Mouse (Mus musculus) C2C12 (cell line): ENCODE measurements around the gene Tubg1.

ENCODE experiments used
- CTCF ChIP-seq: IDR thresholded peaks from one replicate; pipeline ENCODE4 v1.5.1; 2011; ENCODE audit not compliant: control insufficient read depth, insufficient read depth, insufficient read length
- FOSL1 ChIP-seq: IDR thresholded peaks from one replicate; pipeline ENCODE4 v1.8.0; 2011; ENCODE audit warnings: mild to moderate bottlenecking, low read length; ENCODE audit not compliant: poor library complexity, insufficient read depth, severe bottlenecking
- MYOD1 ChIP-seq: IDR thresholded peaks from one replicate; pipeline ENCODE4 v1.6.1; 2011; ENCODE audit warnings: low read depth; ENCODE audit not compliant: control insufficient read depth, insufficient read length
- MYOG ChIP-seq: IDR thresholded peaks from one replicate; pipeline ENCODE4 v1.6.1; 2011; ENCODE audit not compliant: control insufficient read depth, insufficient read length; ENCODE audit errors: extremely low read depth

GRCm38 (mm10) chr11:101142215-101142967 is 22.7 kb downstream of the Tubg1 start:
- TF ChIP-seq CTCF (no peak), FOSL1 (no peak), MYOD1 (no peak), MYOG (no peak)
